Mouse (Mus musculus) heart, embryonic 13.5 days (tissue): ENCODE measurements at regions not wholly inside any gene's neighbourhood (a gene's known extent, or its start where the extent isn't known, plus 50 kb on each side); places are given as distances from the start of the nearest gene placed in this dataset.
A peak's percentile ranks its signal among the peaks of the same experiment; 100 is the strongest.

Source experiments
- ATAC-seq: fragments of 200-750 bp; cut with Nextera tagmentation; 2 replicates; pipeline ENCODE4 v1.8.0; 2017; ENCODE audit warnings: moderate TSS enrichment; ENCODE audit not compliant: insufficient number of reproducible peaks, low FRiP score, low TSS enrichment; ENCODE audit errors: extremely low read depth
- H3K27ac ChIP-seq: fragments of 300-500 bp; sonication (generic); replicated peaks from 2 replicates; pipeline ENCODE4 v1.5.1; 2015; ENCODE audit warnings: moderate library complexity, mild to moderate bottlenecking, inconsistent platforms
- H3K27me3 ChIP-seq: fragments of 300-500 bp; sonication (generic); replicated peaks from 2 replicates; pipeline ENCODE4 v1.6.1; 2015; ENCODE audit warnings: mild to moderate bottlenecking, inconsistent platforms
- H3K36me3 ChIP-seq: fragments of 300-500 bp; sonication (generic); 2 replicates; pipeline ENCODE4 v1.6.1; 2015; ENCODE audit warnings: mild to moderate bottlenecking, inconsistent platforms
- H3K4me1 ChIP-seq: fragments of 300-500 bp; sonication (generic); 2 replicates; pipeline ENCODE4 v1.6.1; 2015; ENCODE audit warnings: inconsistent platforms
- H3K4me2 ChIP-seq: fragments of 300-500 bp; sonication (generic); 2 replicates; pipeline ENCODE4 v1.6.1; 2015; ENCODE audit warnings: inconsistent platforms, mild to moderate bottlenecking, moderate library complexity
- H3K4me3 ChIP-seq: fragments of 300-500 bp; sonication (generic); 2 replicates; pipeline ENCODE4 v1.5.1; 2015; ENCODE audit warnings: moderate library complexity, mild to moderate bottlenecking, inconsistent platforms
- H3K9ac ChIP-seq: fragments of 300-500 bp; sonication (generic); 2 replicates; pipeline ENCODE4 v1.6.1; 2015; ENCODE audit warnings: inconsistent platforms, mild to moderate bottlenecking, moderate library complexity
- H3K9me3 ChIP-seq: fragments of 300-500 bp; sonication (generic); 2 replicates; pipeline ENCODE4 v1.6.1; 2016; ENCODE audit warnings: inconsistent platforms
- WGBS: fragments of 180-500 bp; shearing (Covaris S2); methylation state at CpG from one replicate; pipeline ENCODE4 v1.1.7; 2015; ENCODE audit warnings: mixed read lengths; 5-methylcytosine and 5-hydroxymethylcytosine counted together

DNA sequence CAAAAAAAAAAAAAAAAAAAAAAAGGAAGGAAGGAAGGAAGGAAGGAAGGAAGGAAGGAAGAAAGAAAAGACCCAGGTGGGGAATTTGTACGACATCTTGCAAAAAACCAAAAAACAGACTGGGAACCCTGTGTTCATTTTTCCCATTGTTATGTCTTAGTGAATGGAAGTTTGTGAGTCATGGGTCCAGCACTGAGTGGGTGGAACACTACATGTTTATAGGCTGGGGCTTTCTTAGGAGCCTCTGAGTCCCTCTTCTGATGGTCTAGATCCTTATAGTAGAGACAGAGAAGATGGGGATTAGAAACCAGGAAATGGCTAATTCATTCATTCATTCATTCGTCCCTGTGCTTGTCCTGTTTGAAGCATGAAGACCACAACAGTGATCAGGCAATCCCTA, 105.5 kb downstream of the Tpra1 start:
- Histone ChIP-seq H3K36me3 (no peaks in the 10 kb centered on the region), H3K4me1 (peaks cover 34% of the 10 kb centered on the region), H3K4me2 (no peak overlapping the region), H3K9ac (no peak overlapping the region), H3K27ac (no peak overlapping the region), H3K27me3 (peaks cover 3% of the 10 kb centered on the region; the same call in 1 of the 2 replicates), H3K4me3 (no peak overlapping the region), H3K9me3 (no peaks in the 10 kb centered on the region)
- 77% methylated on average over 2 of the region's 2 CpGs for WGBS
- no peak for ATAC-seq

DNA sequence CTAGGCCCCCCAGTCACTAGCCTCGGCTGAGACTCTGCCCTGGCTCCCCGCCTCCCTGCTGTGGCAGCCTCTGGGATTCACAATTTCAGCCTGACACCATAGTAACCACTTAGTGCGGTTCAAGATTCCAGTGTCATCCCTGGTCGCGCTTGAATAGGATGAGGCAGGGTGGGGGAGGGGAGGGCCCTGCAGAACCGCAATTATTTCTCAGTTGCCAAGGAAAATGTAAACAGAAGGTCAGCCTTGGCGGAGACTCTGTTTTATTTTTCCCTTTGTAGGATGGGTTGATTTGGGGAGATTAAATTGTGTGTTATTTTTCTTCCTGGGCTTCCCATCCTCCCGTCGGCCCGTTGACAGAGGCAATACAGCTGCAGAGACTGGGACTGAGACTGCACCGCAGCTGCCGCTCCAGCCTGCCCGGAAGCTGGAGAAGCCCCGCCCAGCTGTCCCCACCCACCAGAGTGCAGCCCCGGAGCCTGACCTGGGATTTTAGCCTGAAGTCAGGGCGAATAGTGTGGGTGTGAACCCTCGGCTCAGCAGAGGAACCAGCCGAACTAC, 106.6 kb downstream of the Tpra1 start:
- peak overlapping the region; percentile 44 for H3K4me3 ChIP-seq
- H3K36me3 ChIP-seq = no peaks in the 10 kb centered on the region
- 3% methylated on average over 18 of the region's 18 CpGs for WGBS
- peak overlapping the region; percentile 74 for H3K4me2 ChIP-seq
- 0 out of 2 replicates have a peak overlapping the region, but pooled peaks have one; percentile 49 for H3K27ac ChIP-seq
- H3K27me3 ChIP-seq = peaks cover 4% of the 10 kb centered on the region; the same call in 1 of the 2 replicates
- H3K9ac ChIP-seq = peak overlapping the region; percentile 73
- H3K9me3 ChIP-seq = no peaks in the 10 kb centered on the region
- H3K4me1 ChIP-seq = peaks cover 26% of the 10 kb centered on the region
- ATAC-seq = no peak

DNA sequence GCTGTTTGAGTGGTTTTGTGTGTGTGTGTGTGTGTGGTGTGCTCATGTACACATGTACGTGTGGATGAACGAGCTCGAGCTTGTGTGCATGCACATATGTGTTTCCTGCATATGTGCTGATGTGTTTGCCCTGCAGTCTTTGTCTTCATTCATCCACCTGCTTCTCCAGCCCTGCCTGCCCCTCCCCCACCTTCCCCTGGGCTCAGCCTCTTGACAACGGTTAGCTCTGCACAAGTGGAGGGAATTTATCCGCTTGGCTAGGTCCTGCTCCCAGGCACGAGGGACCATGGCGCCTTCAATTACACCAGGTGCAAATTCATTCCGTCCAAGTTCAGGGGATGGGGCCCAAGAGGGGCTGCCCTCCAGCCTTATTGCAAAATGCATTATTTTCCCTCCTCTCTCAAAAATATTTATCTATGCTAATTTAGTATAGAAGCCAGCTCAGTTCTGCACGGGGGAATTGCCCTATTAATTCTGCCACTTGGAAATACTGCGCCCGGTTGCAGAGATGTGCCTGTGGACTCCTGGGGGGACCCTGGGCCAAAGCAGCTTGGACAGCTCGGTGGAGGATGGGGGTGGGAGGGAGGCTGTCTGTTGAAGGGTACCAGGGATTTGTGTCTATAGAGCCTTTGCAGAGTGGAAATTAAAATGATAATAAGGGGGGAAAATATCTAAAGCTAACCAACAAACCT, 111.1 kb downstream of the Tpra1 start:
- H3K9ac ChIP-seq = no peak overlapping the region
- peaks cover 15% of the 10 kb centered on the region for H3K27me3 ChIP-seq
- peaks cover 22% of the 10 kb centered on the region for H3K4me1 ChIP-seq
- H3K9me3 ChIP-seq = no peaks in the 10 kb centered on the region
- no peak for ATAC-seq
- 54% methylated on average over 12 of the region's 12 CpGs for WGBS
- H3K36me3 ChIP-seq = no peaks in the 10 kb centered on the region
- no peak overlapping the region for H3K27ac ChIP-seq
- no peak overlapping the region for H3K4me2 ChIP-seq
- H3K4me3 ChIP-seq = no peak overlapping the region

DNA sequence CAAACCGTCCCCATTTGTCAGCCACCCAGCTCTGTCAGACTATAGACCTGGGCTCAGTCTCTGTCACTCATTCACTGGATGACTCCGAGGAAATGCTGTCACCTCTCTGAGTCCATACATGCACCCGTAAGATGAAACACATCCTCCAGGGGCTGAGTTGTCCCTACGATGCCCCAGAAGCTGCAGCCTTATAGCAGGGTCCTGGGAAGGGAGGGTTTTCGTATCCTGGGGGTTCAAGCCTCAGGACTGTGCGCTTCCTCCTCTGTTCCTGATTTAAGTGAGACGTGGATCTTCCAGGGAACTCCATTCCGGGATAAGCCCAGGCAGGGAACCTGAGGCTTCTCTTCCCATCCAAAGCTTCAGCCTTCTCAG, 111.6 kb downstream of the Tpra1 start:
- no peak overlapping the region for H3K27ac ChIP-seq
- peaks cover 15% of the 10 kb centered on the region for H3K27me3 ChIP-seq
- no peak overlapping the region for H3K4me2 ChIP-seq
- no peak overlapping the region for H3K9ac ChIP-seq
- no peaks in the 10 kb centered on the region for H3K36me3 ChIP-seq
- no peak overlapping the region for H3K4me3 ChIP-seq
- no peaks in the 10 kb centered on the region for H3K9me3 ChIP-seq
- peaks cover 16% of the 10 kb centered on the region; the same call in 1 of the 2 replicates for H3K4me1 ChIP-seq
- no peak for ATAC-seq
- 60% methylated on average over 8 of the region's 8 CpGs for WGBS

DNA sequence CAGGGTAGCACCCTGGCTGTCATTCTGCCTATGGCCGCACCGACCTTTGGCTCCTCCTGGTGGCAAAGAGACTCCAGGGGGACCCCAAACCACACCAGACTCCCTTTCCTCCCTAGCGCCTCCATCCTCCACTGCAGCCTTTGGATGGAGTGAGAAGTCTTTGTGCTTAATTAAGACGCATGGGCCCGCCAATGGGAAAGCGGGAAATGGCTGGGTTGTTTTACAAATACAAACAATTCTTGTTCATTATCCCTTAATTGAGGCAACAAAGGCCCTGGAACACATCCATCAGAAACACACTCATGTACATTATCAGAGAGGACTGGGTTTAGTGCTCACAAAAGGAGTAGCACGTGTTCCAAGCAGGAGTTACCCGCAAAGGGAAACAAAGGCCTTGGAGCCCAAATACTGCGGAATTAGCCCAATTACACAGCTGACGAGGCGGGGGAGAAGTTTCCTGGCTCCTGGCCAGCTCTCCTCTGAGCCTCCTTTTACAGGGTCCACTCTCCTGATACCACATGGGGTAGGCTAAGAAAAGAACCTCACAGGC, 122.1 kb downstream of the Tpra1 start:
- Histone ChIP-seq H3K36me3 (no peaks in the 10 kb centered on the region), H3K4me1 (0 out of 2 replicates have a peak, but pooled peaks cover 3% of the 10 kb centered on the region), H3K27me3 (peaks cover 41% of the 10 kb centered on the region), H3K9ac (no peak overlapping the region), H3K27ac (no peak overlapping the region), H3K4me2 (no peak overlapping the region), H3K4me3 (no peak overlapping the region), H3K9me3 (no peaks in the 10 kb centered on the region)
- 35% methylated on average over 11 of the region's 11 CpGs for WGBS
- no peak for ATAC-seq

DNA sequence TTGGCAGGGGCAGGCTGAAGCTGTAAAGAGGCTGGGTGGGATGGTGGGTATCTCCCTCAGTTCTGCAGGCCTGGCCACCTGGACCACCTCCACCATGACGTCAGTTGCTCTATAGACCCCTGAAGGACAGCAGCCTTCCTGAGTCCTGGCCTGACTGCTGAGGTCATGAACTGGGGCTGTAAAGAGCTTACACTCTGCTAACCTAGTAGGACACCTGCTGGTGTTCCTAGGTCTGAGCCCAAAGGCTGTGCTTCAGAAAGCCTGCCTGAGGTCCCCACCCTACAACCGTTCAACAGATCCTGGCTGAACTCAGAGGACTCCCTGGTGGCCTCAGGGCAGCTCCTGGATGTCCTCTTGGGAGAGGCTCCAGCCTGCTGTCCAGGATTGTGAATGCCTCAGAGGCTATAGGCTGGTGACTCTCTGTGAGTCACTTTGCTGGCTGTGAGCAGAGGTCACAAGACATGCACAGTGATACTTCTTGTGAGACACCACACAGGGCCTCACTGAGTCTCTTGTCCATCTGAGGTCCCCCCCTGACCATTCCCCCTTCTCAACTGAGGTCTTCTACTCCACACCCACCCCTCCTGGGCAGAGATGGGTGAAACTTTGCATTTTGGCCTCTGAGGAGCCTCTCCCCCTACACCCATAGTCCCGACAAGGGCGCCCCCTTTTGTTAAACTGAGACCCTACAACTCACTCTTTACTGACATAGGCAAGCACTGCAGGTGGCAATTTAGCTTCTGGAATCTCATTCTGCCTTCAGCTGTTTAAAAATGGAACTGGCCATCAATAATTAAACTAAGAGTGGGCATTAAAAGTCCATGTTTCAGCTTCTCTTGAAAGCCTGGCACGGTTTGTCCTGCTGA, 131.6 kb downstream of the Tpra1 start:
- H3K9ac ChIP-seq = no peak overlapping the region
- no peaks in the 10 kb centered on the region for H3K36me3 ChIP-seq
- no peak overlapping the region for H3K4me3 ChIP-seq
- H3K4me2 ChIP-seq = no peak overlapping the region
- no peak; the same call in 1 of the 2 replicates for ATAC-seq
- WGBS = 39% methylated on average over 5 of the region's 5 CpGs
- H3K27me3 ChIP-seq = peaks cover 21% of the 10 kb centered on the region
- 0 out of 2 replicates have a peak, but pooled peaks cover 11% of the 10 kb centered on the region for H3K4me1 ChIP-seq
- no peak overlapping the region for H3K27ac ChIP-seq
- no peaks in the 10 kb centered on the region for H3K9me3 ChIP-seq

DNA sequence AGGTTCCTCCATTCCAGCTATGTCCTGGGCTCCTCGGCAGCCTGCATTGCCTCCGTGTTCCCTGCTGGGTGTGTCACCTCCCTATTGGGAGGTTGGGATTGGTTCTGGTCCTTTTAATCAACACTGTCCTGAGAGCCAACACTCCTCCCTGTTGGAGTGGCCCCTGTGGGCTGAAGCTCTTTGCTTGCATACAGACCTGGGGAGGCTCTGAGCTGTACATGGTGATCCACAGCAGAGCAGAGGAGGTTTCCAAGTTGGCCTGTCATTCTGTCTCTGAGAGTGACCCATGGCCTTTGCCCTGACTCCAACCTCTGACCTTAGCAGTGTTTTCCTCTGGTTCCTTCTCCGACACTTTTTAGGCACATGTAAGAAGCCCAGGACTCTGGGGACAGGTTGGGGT, 132.4 kb downstream of the Tpra1 start:
- 44% methylated on average over 3 of the region's 3 CpGs for WGBS
- H3K4me2 ChIP-seq = no peak overlapping the region
- ATAC-seq = no peak
- no peak overlapping the region for H3K27ac ChIP-seq
- H3K4me3 ChIP-seq = no peak overlapping the region
- peaks cover 21% of the 10 kb centered on the region for H3K27me3 ChIP-seq
- H3K9ac ChIP-seq = no peak overlapping the region
- 0 out of 2 replicates have a peak, but pooled peaks cover 11% of the 10 kb centered on the region for H3K4me1 ChIP-seq
- H3K36me3 ChIP-seq = no peaks in the 10 kb centered on the region
- H3K9me3 ChIP-seq = no peaks in the 10 kb centered on the region

DNA sequence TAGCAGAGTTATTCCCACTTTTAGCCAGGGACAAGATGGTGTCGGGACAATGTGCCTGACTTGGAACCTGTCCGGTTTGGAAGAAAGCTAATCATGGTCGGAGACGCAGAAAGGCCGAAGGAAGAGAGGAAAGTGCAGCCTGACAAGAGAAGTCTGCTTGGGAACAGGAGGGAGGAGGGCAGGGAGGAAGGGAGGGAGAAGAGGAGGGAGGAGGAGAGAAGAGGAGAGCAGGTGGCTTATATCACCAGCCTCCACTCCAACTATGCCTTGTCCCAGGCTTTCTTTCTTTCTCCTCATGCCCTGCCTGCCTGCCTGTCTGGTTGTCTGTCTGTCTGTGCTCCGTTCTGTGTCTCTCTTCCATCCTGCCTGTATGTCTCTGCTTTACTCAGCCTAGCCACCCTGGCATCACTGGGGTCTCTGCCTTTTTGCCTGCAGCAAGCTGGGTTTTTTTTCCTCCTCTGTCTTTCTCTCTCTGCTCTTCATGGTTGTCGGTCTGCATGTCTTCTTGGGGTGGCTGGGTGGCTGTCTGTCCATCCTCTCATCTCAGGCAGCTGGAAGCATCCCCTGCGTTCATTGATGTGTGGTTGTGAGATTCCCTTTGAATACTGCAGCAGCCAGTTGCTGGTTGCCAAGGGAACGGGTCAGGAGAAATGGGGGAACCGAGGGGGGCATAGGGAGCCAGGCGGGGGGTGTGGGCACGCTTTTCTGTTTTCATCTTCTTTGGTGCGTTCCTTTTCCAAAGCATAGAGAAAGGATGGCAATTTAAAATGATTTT, 133.2 kb downstream of the Tpra1 start:
- no peak overlapping the region for H3K27ac ChIP-seq
- no peak for ATAC-seq
- H3K4me1 ChIP-seq = 0 out of 2 replicates have a peak, but pooled peaks cover 11% of the 10 kb centered on the region
- H3K9ac ChIP-seq = no peak overlapping the region
- H3K36me3 ChIP-seq = no peaks in the 10 kb centered on the region
- no peak overlapping the region for H3K4me2 ChIP-seq
- H3K27me3 ChIP-seq = peaks cover 21% of the 10 kb centered on the region
- no peaks in the 10 kb centered on the region for H3K9me3 ChIP-seq
- 53% methylated on average over 13 of the region's 13 CpGs for WGBS
- no peak overlapping the region for H3K4me3 ChIP-seq

DNA sequence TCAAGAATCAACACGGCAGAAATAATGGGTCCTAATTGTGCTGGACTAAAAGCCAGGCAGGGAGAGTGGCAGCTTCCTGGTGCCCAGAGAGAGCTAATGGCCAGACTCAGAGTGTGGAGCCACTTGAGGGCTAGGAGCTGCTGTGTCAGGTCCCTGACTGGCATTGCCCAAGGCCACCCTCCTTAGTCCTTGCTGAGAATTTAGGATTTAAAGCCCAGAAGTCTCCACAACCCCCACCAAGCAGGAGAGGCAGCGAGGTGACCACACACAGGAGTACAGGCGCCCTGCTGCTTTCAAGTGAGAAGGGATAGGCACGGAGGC, 133.7 kb downstream of the Tpra1 start:
- ATAC-seq = no peak
- no peak overlapping the region for H3K9ac ChIP-seq
- 63% methylated on average over 4 of the region's 4 CpGs for WGBS

DNA sequence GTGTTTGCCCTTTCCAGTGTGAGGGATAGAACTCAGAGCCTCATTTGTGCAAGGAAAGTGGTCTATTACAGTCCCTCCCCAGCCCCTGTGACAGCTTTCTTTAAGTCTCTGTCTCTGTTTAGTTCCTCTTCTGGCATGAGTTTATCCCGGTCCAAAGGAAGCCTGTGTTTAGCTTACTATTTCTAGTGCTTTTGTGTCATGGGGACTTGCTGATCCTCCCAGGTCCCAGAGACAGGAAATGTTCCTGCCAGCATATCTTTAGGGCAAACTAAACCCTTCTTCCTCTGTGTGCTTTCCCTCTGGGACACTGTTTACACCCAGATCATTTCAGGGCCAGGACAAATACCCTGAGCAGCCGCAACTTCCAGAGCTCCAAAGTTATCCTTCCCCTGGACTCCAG, 135.3 kb downstream of the Tpra1 start:
- Histone ChIP-seq H3K36me3 (no peaks in the 10 kb centered on the region), H3K27me3 (peaks cover 30% of the 10 kb centered on the region), H3K4me2 (no peak overlapping the region), H3K4me3 (no peak overlapping the region), H3K4me1 (0 out of 2 replicates have a peak, but pooled peaks cover 11% of the 10 kb centered on the region), H3K27ac (no peak overlapping the region), H3K9ac (no peak overlapping the region), H3K9me3 (no peaks in the 10 kb centered on the region)
- 24% methylated on average over 2 of the region's 2 CpGs for WGBS
- ATAC-seq = no peak

More for the DNA sequence above, 133.7 kb downstream of the Tpra1 start:
- H3K4me2 ChIP-seq = no peak overlapping the region
- no peaks in the 10 kb centered on the region for H3K9me3 ChIP-seq
- H3K4me1 ChIP-seq = 0 out of 2 replicates have a peak, but pooled peaks cover 11% of the 10 kb centered on the region
- peaks cover 22% of the 10 kb centered on the region for H3K27me3 ChIP-seq
- no peaks in the 10 kb centered on the region for H3K36me3 ChIP-seq
- H3K4me3 ChIP-seq = no peak overlapping the region
- no peak overlapping the region for H3K27ac ChIP-seq

DNA sequence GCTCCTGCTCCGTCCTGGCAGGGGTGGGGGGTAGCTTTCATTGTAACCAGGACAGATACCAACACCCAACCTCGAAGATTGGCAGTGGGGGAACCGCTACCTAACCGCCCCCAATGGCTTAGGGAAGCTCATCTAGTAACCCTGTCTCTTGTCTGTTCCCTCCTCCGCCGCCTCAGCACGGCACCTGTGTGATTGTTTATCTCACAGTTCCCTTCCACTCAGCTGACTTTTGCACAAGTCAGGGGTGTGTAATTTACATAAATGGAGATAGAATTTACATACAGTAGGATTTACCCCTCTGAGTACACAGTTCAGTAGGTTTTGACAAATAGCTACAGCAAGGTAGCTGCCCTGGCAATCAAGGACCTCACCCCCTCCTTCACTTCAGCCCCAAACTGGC, 135.8 kb downstream of the Tpra1 start:
- Histone ChIP-seq H3K9me3 (no peaks in the 10 kb centered on the region), H3K27ac (no peak overlapping the region), H3K9ac (no peak overlapping the region), H3K4me3 (no peak overlapping the region), H3K27me3 (peaks cover 32% of the 10 kb centered on the region), H3K4me1 (0 out of 2 replicates have a peak, but pooled peaks cover 11% of the 10 kb centered on the region), H3K4me2 (no peak overlapping the region), H3K36me3 (no peaks in the 10 kb centered on the region)
- 51% methylated on average over 7 of the region's 7 CpGs for WGBS
- ATAC-seq = no peak
